Mouse (Mus musculus) lung, adult 2 months (tissue): Measurements from ENCODE around the gene Slc10a7. TPM values are rescaled to one million over a fixed set of nuclear protein-coding genes. Genes with fewer than 3 reads are reported as not detected.
"Not testable (repeated sequence)": the region's sequence is repeated elsewhere in the genome, so short reads cannot be mapped to it uniquely, and the experiment has no call there.

Experiments used
- DNase-seq: peaks from one replicate; pipeline ENCODE4 v3.0.0; 2022
- H3K4me1 ChIP-seq: fragments of 200-500 bp; 2 replicates; pipeline ENCODE4 v1.6.1; 2011; ENCODE audit warnings: low read length; ENCODE audit not compliant: control insufficient read depth, insufficient read depth
- H3K4me3 ChIP-seq: fragments of 200-500 bp; replicated peaks from 2 replicates; pipeline ENCODE3; 2011; ENCODE audit warnings: low read depth, mild to moderate bottlenecking, control low read depth, low read length; ENCODE audit errors: extremely low read depth
- CTCF ChIP-seq: fragments of 200-500 bp; IDR thresholded peaks from 2 replicates; pipeline ENCODE4 v1.5.1; 2011; ENCODE audit warnings: mild to moderate bottlenecking, low read length, control low read depth; ENCODE audit not compliant: insufficient read depth
- POLR2A ChIP-seq: fragments of 200-500 bp; IDR thresholded peaks from 2 replicates; pipeline ENCODE4 v1.6.1; 2011; ENCODE audit warnings: low read depth, mild to moderate bottlenecking, control low read depth, low read length, borderline replicate concordance; ENCODE audit errors: extremely low read depth
- WGBS: fragments of 180-500 bp; shearing (Covaris S2); methylation state at CpG from one replicate; pipeline ENCODE4 v1.1.7; 2018; 5-methylcytosine and 5-hydroxymethylcytosine counted together
- polyA plus RNA-seq: library from polyadenylated mRNA; depleted of rRNA; stranded (reverse); fragments of >200 nt; gene quantifications from 2 replicates; pipeline ENCODE4 v1.2.3, GENCODE M21; 2012

The Slc10a7 gene
- polyA plus RNA-seq, 1 experiment = 14.1 TPM

GRCm38 (mm10) chr8:78543621-78544020 lies 34.5 kb downstream of the Slc10a7 start:
- Histone ChIP-seq H3K4me3 (no peak overlapping the region), H3K4me1 (no peaks in the 10 kb centered on the region)
- WGBS = 38% methylated on average over 1 of the region's 1 CpGs
- TF ChIP-seq POLR2A = no peak
- no peak for TF ChIP-seq CTCF
- no peak for DNase-seq

- no peak overlapping the region for H3K4me3 ChIP-seq
- 59% methylated on average over 2 of the region's 2 CpGs for whole genome bisulfite sequencing
- no peaks in the 10 kb centered on the region for H3K4me1 ChIP-seq
- DNase-seq = no peak
- TF ChIP-seq POLR2A (no peak), CTCF (no peak)
These were observed 35.4 kb downstream of the Slc10a7 start for GRCm38 (mm10) chr8:78544545-78544944.

DNA sequence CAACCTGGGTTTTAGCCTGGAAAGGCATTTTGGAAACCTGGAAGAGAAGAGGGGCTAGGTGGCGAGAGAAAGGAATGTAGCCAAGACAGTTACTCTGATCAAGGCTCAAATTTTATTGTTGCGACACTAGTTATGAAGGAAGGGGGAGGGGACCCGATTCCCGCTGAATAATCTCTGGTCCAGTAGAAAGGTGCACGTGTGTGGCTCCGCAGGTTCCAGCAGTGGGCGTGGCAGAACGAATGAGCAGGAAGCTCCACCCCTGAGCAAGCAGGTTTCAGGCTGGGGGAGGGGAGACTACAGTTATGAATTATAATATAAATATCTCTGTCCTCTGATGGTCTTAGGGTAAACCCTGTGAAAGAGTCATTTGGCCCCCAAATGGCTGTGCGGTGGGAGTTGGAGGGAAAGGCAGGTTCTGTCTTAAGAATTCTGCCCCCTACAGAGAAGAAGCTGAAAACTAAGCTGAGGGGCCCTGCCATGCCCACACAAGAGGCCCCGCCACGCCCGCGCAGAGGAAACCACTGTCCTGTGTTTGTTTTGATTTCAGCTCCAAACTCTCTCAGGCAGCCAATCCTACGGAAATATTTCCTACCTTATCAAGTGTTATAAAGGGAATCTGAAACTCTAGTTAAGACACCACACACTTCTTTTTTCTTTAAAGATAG lies 36.1 kb downstream of the Slc10a7 start:
- 33% methylated on average over 9 of the region's 14 CpGs for WGBS
- H3K4me1 ChIP-seq, H3K4me3 ChIP-seq, DNase-seq: not testable (repeated sequence)

- no peaks in the 10 kb centered on the region for H3K4me1 ChIP-seq
- 56% methylated on average over 10 of the region's 10 CpGs for WGBS
- no peak for TF ChIP-seq CTCF
- no peak for TF ChIP-seq POLR2A
- H3K4me3 ChIP-seq = no peak overlapping the region
- DNase-seq = no peak
These were observed 41.0 kb downstream of the Slc10a7 start for GRCm38 (mm10) chr8:78549971-78550751.

- no peak overlapping the region for H3K4me3 ChIP-seq
- 90% methylated on average over 2 of the region's 2 CpGs for WGBS
- H3K4me1 ChIP-seq = no peaks in the 10 kb centered on the region
- no peak for TF ChIP-seq CTCF
- no peak for TF ChIP-seq POLR2A
- no peak for DNase-seq
These were observed 41.6 kb downstream of the Slc10a7 start for GRCm38 (mm10) chr8:78550752-78551134.

DNA sequence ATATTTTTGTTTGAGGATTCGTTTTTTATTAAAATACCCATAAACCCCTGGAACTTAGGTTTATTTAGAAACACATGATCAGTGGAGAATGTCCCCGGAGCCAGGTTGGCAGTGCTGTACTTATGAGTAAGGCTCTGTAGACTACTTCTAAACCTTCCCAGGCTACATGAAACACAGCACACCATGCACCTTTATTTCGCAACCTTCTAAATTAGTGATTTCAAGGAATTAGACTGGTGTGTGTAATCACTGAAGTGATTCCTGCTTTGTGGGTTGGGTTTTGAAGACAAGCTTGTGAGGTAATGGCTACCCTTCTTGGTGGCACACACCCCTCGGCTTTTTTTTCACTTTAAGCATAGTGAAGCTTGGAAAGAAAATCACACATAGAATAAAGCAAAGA lies 46.7 kb downstream of the Slc10a7 start:
- TF ChIP-seq POLR2A = no peak
- no peak for TF ChIP-seq CTCF
- H3K4me1 ChIP-seq = no peaks in the 10 kb centered on the region
- no peak for DNase-seq
- no peak overlapping the region for H3K4me3 ChIP-seq
- 88% methylated on average over 4 of the region's 4 CpGs for WGBS

- no peak overlapping the region for H3K4me3 ChIP-seq
- H3K4me1 ChIP-seq = no peaks in the 10 kb centered on the region
- WGBS = 86% methylated on average over 11 of the region's 11 CpGs
- TF ChIP-seq POLR2A = no peak
- no peak for TF ChIP-seq CTCF
- DNase-seq = no peak
These were observed 47.8 kb downstream of the Slc10a7 start for GRCm38 (mm10) chr8:78556773-78557434.

GRCm38 (mm10) chr8:78561620-78562019 lies 52.5 kb downstream of the Slc10a7 start:
- no peak for TF ChIP-seq POLR2A
- 0 out of 2 replicates have a peak, but pooled peaks have one; percentile 21 for TF ChIP-seq CTCF
- H3K4me3 ChIP-seq = no peak overlapping the region
- WGBS = 94% methylated on average over 6 of the region's 6 CpGs
- H3K4me1 ChIP-seq = no peaks in the 10 kb centered on the region
- DNase-seq = no peak

- TF ChIP-seq CTCF (no peak), POLR2A (no peak)
- Histone ChIP-seq H3K4me1 (no peaks in the 10 kb centered on the region), H3K4me3 (no peak overlapping the region)
- DNase-seq = no peak
- 67% methylated on average over 2 of the region's 2 CpGs for WGBS
These were observed 54.4 kb downstream of the Slc10a7 start for GRCm38 (mm10) chr8:78563466-78564058.

GRCm38 (mm10) chr8:78564200-78564599 lies 55.1 kb downstream of the Slc10a7 start:
- no peak overlapping the region for H3K4me3 ChIP-seq
- no peaks in the 10 kb centered on the region; the same call in 1 of the 2 replicates for H3K4me1 ChIP-seq
- no peak for DNase-seq
- TF ChIP-seq POLR2A = no peak
- no peak for TF ChIP-seq CTCF
- WGBS = 50% methylated on average over 5 of the region's 5 CpGs
